Mouse (Mus musculus) hindbrain, embryonic 14.5 days (tissue): ENCODE results near the gene Sptb. TPM values are rescaled to one million over a fixed set of nuclear protein-coding genes. Genes with fewer than 3 reads are reported as not detected.
A peak's percentile ranks its signal among the peaks of the same experiment; 100 is the strongest.

Source experiments
- ATAC-seq: fragments of 200-750 bp; cut with Nextera tagmentation; 2 replicates; pipeline ENCODE4 v1.8.0; 2017; ENCODE audit warnings: moderate number of reproducible peaks, mild to moderate bottlenecking, moderate TSS enrichment, moderate library complexity; ENCODE audit not compliant: low FRiP score
- DNase-seq: peaks from one replicate; pipeline ENCODE4 v3.0.0-alpha.2; 2015; ENCODE audit warnings: low spot score
- H3K27ac ChIP-seq: fragments of 300-500 bp; sonication (generic); 2 replicates; pipeline ENCODE4 v1.5.1; 2014; ENCODE audit warnings: mild to moderate bottlenecking, moderate library complexity
- H3K27me3 ChIP-seq: fragments of 300-500 bp; sonication (generic); 2 replicates; pipeline ENCODE4 v1.6.1; 2014; ENCODE audit warnings: mild to moderate bottlenecking, low read length, mixed read lengths; ENCODE audit not compliant: control insufficient read depth, insufficient read depth
- H3K36me3 ChIP-seq: fragments of 300-500 bp; sonication (generic); replicated peaks from 2 replicates; pipeline ENCODE4 v1.6.1; 2014; ENCODE audit not compliant: control insufficient read depth, insufficient read depth
- H3K4me1 ChIP-seq: fragments of 300-500 bp; sonication (generic); replicated peaks from 2 replicates; pipeline ENCODE4 v1.6.1; 2014; ENCODE audit warnings: antibody characterized with exemption, low read length, mixed read lengths; ENCODE audit not compliant: control insufficient read depth, insufficient read depth
- H3K4me2 ChIP-seq: fragments of 300-500 bp; sonication (generic); replicated peaks from 2 replicates; pipeline ENCODE4 v1.6.1; 2014; ENCODE audit warnings: mild to moderate bottlenecking, moderate library complexity
- H3K4me3 ChIP-seq: fragments of 300-500 bp; sonication (generic); replicated peaks from 2 replicates; pipeline ENCODE4 v1.5.1; 2014; ENCODE audit warnings: mild to moderate bottlenecking, low read length
- H3K9ac ChIP-seq: fragments of 300-500 bp; sonication (generic); 2 replicates; pipeline ENCODE4 v1.6.1; 2014
- H3K9me3 ChIP-seq: fragments of 300-500 bp; sonication (generic); 2 replicates; pipeline ENCODE4 v1.6.1; 2016; ENCODE audit warnings: low read length; ENCODE audit not compliant: control insufficient read depth
- WGBS: fragments of 180-500 bp; shearing (Covaris S2); extraction: QIAGEN DNeasy Blood & Tissue Kit; methylation state at CpG from one replicate; pipeline ENCODE4 v1.1.7; 2014; 5-methylcytosine and 5-hydroxymethylcytosine counted together
- polyA plus RNA-seq: library from polyadenylated mRNA; unstranded; fragments of >200 nt; fragmentation: Nextera tagmentation; extraction: Ambion mirVana; gene quantifications from 2 replicates; pipeline ENCODE4 v1.2.1, GENCODE M21; 2014

The Sptb gene
- polyA plus RNA-seq, 1 experiment from 2014 or later: 11.3 TPM

- 25% methylated on average over 13 of the region's 13 CpGs for WGBS
- H3K4me2 ChIP-seq: peak overlapping the region; percentile 43
- DNase-seq (no peak), ATAC-seq (no peak)
- H3K4me3 ChIP-seq: peak overlapping the region; percentile 18; the same call in 1 of the 2 replicates
- no peak overlapping the region for H3K27ac ChIP-seq
- peaks cover 25% of the 10 kb centered on the region for H3K27me3 ChIP-seq
- H3K9me3 ChIP-seq: no peaks in the 10 kb centered on the region
- no peaks in the 10 kb centered on the region for H3K36me3 ChIP-seq
- peaks cover 16% of the 10 kb centered on the region; the same call in 1 of the 2 replicates for H3K4me1 ChIP-seq
- H3K9ac ChIP-seq: 0 out of 2 replicates have a peak overlapping the region, but pooled peaks have one; percentile 12
Observed at GRCm38 (mm10) chr12:76547409-76548081, 162.8 kb downstream of the Sptb start.

GRCm38 (mm10) chr12:76546383-76547276 is 163.7 kb downstream of the Sptb start:
- Histone ChIP-seq H3K4me3 (peak overlapping the region; percentile 18), H3K4me1 (peaks cover 16% of the 10 kb centered on the region; the same call in 1 of the 2 replicates), H3K9ac (peak overlapping the region; percentile 12), H3K27me3 (peaks cover 25% of the 10 kb centered on the region), H3K27ac (no peak overlapping the region; the same call in 1 of the 2 replicates), H3K9me3 (no peaks in the 10 kb centered on the region), H3K4me2 (peak overlapping the region; percentile 43), H3K36me3 (no peaks in the 10 kb centered on the region)
- DNase-seq (peak; percentile 54), ATAC-seq (peak; percentile 11; the same call in 1 of the 2 replicates)
- WGBS: 5% methylated on average over 28 of the region's 28 CpGs

DNA sequence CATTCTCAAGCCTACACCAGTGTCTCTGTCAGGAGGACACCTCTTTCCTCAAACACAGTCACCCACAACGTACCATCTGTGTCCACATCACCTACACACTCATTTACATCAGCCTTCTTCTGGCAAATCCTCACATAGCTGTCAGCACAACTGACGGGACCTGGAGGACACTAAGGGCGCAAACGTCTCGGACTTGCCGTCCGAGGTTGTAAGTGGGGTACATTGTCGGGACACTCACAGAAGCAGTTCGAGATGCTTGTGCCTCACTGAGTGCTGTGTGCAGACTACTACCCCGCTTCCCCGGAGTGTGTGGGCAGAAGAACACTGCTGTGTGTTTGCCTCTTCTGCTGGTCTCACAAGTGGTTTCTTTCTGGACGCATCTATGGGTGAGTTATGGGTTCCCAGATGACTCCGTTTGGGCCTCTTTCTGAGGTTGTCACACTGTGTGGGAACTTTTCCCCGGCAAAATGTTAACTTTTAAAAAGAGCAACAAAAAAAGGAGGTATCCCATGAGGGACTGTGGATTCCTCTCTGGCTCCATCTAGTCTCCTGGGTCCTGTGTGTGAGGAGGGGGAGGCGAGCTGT is 164.5 kb downstream of the Sptb start:
- Histone ChIP-seq H3K4me1 (peaks cover 16% of the 10 kb centered on the region; the same call in 1 of the 2 replicates), H3K27ac (no peak overlapping the region), H3K9ac (no peak overlapping the region), H3K9me3 (no peaks in the 10 kb centered on the region), H3K36me3 (no peaks in the 10 kb centered on the region), H3K27me3 (peaks cover 25% of the 10 kb centered on the region), H3K4me3 (no peak overlapping the region), H3K4me2 (peak overlapping the region; percentile 43)
- 58% methylated on average over 15 of the region's 15 CpGs for WGBS
- DNase-seq (no peak), ATAC-seq (no peak)

GRCm38 (mm10) chr12:76541879-76542278 is 168.5 kb downstream of the Sptb start:
- Histone ChIP-seq H3K36me3 (no peaks in the 10 kb centered on the region), H3K9ac (no peak overlapping the region), H3K27me3 (peaks cover 12% of the 10 kb centered on the region), H3K27ac (no peak overlapping the region), H3K9me3 (no peaks in the 10 kb centered on the region), H3K4me3 (no peak overlapping the region), H3K4me1 (peaks cover 8% of the 10 kb centered on the region; the same call in 1 of the 2 replicates), H3K4me2 (no peak overlapping the region)
- DNase-seq: no peak
- WGBS: 69% methylated on average over 6 of the region's 6 CpGs
- no peak for ATAC-seq

DNA sequence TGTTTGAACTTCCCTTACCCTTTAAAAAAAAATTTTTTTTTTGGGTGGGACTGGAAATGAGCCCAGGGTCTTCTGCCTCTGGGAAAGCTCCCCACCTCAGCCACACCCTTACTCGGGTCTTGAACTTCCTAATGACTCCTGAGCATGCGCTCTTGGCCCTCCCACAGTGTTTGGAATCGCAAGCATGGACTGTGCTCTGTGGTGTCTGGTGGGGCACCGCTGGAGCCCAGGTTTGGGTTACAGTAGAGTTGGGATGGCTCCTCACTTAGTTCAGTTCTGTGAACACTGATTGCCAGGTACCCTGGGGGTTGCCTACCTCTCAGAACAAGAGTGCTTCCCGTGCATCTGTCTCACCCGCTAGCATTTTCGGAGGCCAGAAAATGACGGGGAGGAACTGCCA is 168.9 kb downstream of the Sptb start:
- H3K4me3 ChIP-seq: no peak overlapping the region
- ATAC-seq (no peak), DNase-seq (no peak)
- H3K9ac ChIP-seq: no peak overlapping the region
- H3K4me2 ChIP-seq: no peak overlapping the region
- no peaks in the 10 kb centered on the region for H3K9me3 ChIP-seq
- no peaks in the 10 kb centered on the region for H3K36me3 ChIP-seq
- WGBS: 41% methylated on average over 8 of the region's 8 CpGs
- H3K27ac ChIP-seq: no peak overlapping the region
- peaks cover 9% of the 10 kb centered on the region for H3K27me3 ChIP-seq
- H3K4me1 ChIP-seq: peaks cover 4% of the 10 kb centered on the region; the same call in 1 of the 2 replicates

DNA sequence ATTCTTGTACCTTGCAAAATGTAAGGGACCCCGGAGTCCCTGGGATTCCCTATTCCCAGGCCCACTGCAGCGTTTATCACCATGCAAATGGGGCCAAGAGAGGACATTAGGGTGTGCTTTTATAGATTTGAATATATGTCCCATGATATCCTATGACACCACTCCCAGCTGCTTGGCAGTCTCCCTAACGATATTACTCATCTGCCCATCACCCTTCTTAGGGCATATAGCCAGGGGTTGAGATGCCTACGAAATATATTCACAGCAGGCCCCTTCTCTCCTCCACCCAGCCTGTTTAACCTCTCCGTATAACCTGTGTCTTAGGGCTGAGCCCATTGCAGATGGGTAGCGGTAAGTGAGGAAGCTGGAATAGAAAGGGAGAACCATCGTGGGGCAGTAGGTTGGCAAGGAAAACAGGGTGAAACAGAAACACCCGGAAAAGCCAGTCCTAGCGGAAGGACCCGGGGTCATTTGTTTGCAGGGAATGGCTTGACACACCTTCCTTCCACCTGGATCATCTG is 169.6 kb downstream of the Sptb start:
- H3K4me1 ChIP-seq: no peaks in the 10 kb centered on the region
- H3K27me3 ChIP-seq: peaks cover 5% of the 10 kb centered on the region
- no peaks in the 10 kb centered on the region for H3K36me3 ChIP-seq
- H3K9ac ChIP-seq: no peak overlapping the region
- ATAC-seq: no peak
- H3K9me3 ChIP-seq: no peaks in the 10 kb centered on the region
- DNase-seq: no peak
- H3K4me2 ChIP-seq: no peak overlapping the region
- WGBS: 80% methylated on average over 10 of the region's 10 CpGs
- no peak overlapping the region for H3K4me3 ChIP-seq
- H3K27ac ChIP-seq: no peak overlapping the region

DNA sequence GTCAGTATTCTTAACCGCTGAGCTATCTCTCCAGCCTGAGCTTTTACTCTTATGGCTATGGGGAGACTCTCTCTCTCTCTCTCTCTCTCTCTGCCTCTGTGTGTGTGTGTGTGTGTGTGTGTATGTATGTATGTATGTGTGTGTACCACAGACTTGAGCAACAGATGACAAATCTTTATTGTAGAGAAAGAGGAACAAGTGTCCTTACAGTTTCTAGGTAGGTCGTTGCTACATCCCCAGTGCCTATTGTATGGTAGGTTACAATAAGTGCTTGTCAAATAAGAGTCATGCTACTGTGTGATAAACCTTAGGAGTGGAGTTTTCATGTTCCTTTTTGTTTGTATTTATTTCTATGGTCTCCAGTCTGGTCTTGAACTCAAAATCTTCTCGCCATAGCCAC is 170.2 kb downstream of the Sptb start:
- no peak for ATAC-seq
- WGBS: 90% methylated on average over 3 of the region's 3 CpGs

GRCm38 (mm10) chr12:76537434-76537833 is 172.9 kb downstream of the Sptb start:
- ATAC-seq: no peak
- H3K27me3 ChIP-seq: peaks cover 37% of the 10 kb centered on the region
- 90% methylated on average over 8 of the region's 8 CpGs for WGBS

More for the DNA sequence above, 170.2 kb downstream of the Sptb start:
- Histone ChIP-seq H3K9me3 (no peaks in the 10 kb centered on the region), H3K27ac (no peak overlapping the region), H3K4me2 (no peak overlapping the region), H3K36me3 (no peaks in the 10 kb centered on the region), H3K9ac (no peak overlapping the region), H3K27me3 (peaks cover 9% of the 10 kb centered on the region), H3K4me1 (no peaks in the 10 kb centered on the region), H3K4me3 (no peak overlapping the region)
- DNase-seq: no peak

More at GRCm38 (mm10) chr12:76537434-76537833, 172.9 kb downstream of the Sptb start:
- Histone ChIP-seq H3K27ac (no peak overlapping the region), H3K4me1 (peaks cover 13% of the 10 kb centered on the region), H3K9ac (no peak overlapping the region), H3K4me2 (no peak overlapping the region), H3K9me3 (no peaks in the 10 kb centered on the region), H3K4me3 (no peak overlapping the region), H3K36me3 (no peaks in the 10 kb centered on the region)
- DNase-seq: no peak
